Mouse (Mus musculus): ENCODE measurements around the gene Susd1. TPM values are rescaled to one million over a fixed set of nuclear protein-coding genes. Genes with fewer than 3 reads are reported as not detected.

The Susd1 gene
- polyA plus RNA-seq, 1 experiment: 8.8 TPM

DNA sequence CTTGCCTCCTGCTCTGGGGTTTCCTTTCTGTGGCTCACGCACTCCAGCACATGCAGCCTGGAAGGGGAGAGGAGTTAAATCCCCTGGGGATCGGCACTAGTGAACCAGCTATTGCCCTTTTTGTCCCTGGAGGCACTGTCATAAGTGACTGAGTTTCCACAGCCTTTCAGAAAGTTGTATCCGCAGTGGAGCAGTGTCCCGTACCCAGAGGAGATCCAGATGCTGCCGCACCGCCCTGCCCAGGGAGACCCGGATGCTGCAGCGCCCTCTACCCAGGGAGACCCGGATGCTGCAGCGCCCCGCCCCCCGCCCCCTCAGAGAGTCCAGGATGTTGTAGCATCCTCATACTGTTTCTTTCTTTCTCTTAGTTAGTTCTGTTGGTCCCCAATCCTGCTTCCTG lies 56.3 kb downstream of the Susd1 start:
- no peak overlapping the region; the same call in 1 of the 2 replicates for H3K4me3 ChIP-seq (ENCODE audit: insufficient read depth, low read depth, low read length)
- 0 out of 2 replicates have a peak, but pooled peaks cover 3% of the 10 kb centered on the region for H3K4me1 ChIP-seq (ENCODE audit: control insufficient read depth, insufficient read depth, low read length)
- no peaks in the 10 kb centered on the region for H3K27me3 ChIP-seq (replicated peaks; ENCODE audit: control insufficient read depth, insufficient read depth, low read length)
- 31% methylated on average over 12 of the region's 12 CpGs for WGBS
- H3K27ac ChIP-seq (ENCODE audit: insufficient read depth, low read depth, low read length): peak overlapping the region; percentile 1; the same call in 1 of the 2 replicates
- peak; percentile 24 for DNase-seq
- H3K36me3 ChIP-seq (ENCODE audit: control insufficient read depth, insufficient read depth, low read length): no peaks in the 10 kb centered on the region
- TF ChIP-seq CTCF (conservative IDR thresholded peaks at IDR 0.05; ENCODE audit: insufficient read depth, insufficient read length, low read depth, low read length) (no peak), POLR2A (IDR thresholded peaks at IDR 0.05; ENCODE audit: low read depth, low read length) (no peak)

DNA sequence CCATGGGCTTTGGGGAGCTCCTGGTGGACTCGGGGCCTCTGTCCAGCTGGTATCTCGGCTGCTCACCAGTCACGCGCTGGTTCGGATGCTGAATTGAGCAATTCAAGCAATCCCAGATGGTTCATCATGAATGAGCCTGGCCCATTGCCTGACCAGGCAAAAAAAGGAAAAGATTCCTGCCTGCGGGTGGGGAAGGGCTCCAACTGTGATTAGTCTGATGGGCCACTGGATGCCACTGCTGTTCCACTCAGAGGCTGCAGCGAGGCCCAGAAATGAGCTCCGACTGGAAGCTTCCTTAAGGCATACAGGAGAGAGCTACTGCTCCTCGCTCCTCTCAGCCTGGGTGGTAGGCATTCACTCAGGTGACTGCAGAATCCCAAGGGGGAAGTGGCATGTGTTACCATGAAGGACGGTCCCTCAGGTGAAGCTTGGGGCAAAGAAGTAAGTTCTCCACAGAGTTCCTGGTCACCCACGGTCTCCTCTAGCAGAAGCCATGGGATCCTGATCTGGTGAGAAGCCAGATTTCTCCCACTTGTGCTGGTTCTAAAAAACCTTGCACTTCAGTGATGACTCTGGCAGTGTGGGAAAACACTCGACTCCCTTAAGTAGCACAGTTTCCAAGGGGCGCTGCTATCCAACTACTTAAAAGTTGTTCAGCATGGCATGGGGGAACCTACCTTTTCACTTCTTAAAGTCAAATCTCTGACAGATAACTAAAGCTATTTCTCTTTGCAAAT lies 57.3 kb downstream of the Susd1 start:
- WGBS: 54% methylated on average over 13 of the region's 13 CpGs
- TF ChIP-seq CTCF (conservative IDR thresholded peaks at IDR 0.05; ENCODE audit: insufficient read depth, insufficient read length, low read depth, low read length) (peak; percentile 79), POLR2A (IDR thresholded peaks at IDR 0.05; ENCODE audit: low read depth, low read length) (no peak)
- no peak overlapping the region for H3K27ac ChIP-seq (ENCODE audit: insufficient read depth, low read depth, low read length)
- H3K36me3 ChIP-seq (ENCODE audit: control insufficient read depth, insufficient read depth, low read length): no peaks in the 10 kb centered on the region
- H3K4me3 ChIP-seq (ENCODE audit: insufficient read depth, low read depth, low read length): no peak overlapping the region
- H3K4me1 ChIP-seq (ENCODE audit: control insufficient read depth, insufficient read depth, low read length): 0 out of 2 replicates have a peak, but pooled peaks cover 3% of the 10 kb centered on the region
- H3K27me3 ChIP-seq (replicated peaks; ENCODE audit: control insufficient read depth, insufficient read depth, low read length): no peaks in the 10 kb centered on the region
- peak; percentile 76 for DNase-seq

DNA sequence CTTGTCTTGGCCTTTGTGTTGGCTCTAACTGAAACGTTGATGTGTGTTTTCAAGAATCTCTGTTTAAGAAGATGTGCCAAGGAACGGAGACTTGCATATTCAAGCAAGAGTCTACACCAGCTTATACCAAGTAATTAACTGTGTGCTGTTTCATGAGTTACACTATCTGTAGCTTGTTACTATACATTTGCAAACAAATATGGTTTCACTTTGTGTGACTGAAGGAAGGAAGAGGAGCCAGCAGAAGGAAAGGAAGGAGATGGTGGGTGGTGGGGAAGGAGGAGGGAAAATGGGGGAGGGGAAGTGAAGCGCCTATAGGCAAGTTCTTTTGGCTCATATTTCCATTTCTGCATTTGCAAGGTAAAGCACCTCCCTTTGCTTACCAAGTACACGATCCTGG lies 58.0 kb downstream of the Susd1 start:
- H3K27ac ChIP-seq (ENCODE audit: insufficient read depth, low read depth, low read length): no peak overlapping the region
- H3K4me1 ChIP-seq (ENCODE audit: control insufficient read depth, insufficient read depth, low read length): no peaks in the 10 kb centered on the region
- 85% methylated on average over 4 of the region's 4 CpGs for WGBS
- no peaks in the 10 kb centered on the region for H3K27me3 ChIP-seq (replicated peaks; ENCODE audit: control insufficient read depth, insufficient read depth, low read length)
- no peak overlapping the region for H3K4me3 ChIP-seq (ENCODE audit: insufficient read depth, low read depth, low read length)
- TF ChIP-seq CTCF (conservative IDR thresholded peaks at IDR 0.05; ENCODE audit: insufficient read depth, insufficient read length, low read depth, low read length) (no peak), POLR2A (IDR thresholded peaks at IDR 0.05; ENCODE audit: low read depth, low read length) (no peak)
- no peak for DNase-seq
- H3K36me3 ChIP-seq (ENCODE audit: control insufficient read depth, insufficient read depth, low read length): no peaks in the 10 kb centered on the region

DNA sequence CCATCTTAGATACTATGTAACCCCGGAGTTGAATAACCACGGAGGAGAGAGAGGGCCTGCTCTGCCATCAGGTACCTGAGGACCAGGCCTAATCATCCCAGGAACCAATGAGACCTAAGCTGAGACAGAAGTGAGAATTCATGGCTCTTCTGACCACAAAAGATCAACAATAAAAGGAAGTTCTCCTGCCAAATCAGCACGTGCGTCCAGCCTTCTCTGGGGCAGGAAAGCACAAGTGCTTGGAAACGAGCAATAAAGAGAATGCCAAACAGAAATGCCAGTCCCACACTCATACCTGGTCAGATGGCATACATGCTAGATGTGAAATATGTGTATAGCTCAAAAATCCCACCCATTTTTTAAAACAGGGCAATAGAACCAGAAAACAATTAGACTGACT lies 58.6 kb downstream of the Susd1 start:
- H3K27me3 ChIP-seq (replicated peaks; ENCODE audit: control insufficient read depth, insufficient read depth, low read length): no peaks in the 10 kb centered on the region
- H3K4me1 ChIP-seq (ENCODE audit: control insufficient read depth, insufficient read depth, low read length): no peaks in the 10 kb centered on the region
- 83% methylated on average over 5 of the region's 5 CpGs for WGBS
- H3K4me3 ChIP-seq (ENCODE audit: insufficient read depth, low read depth, low read length): no peak overlapping the region
- DNase-seq: no peak
- no peak overlapping the region for H3K27ac ChIP-seq (ENCODE audit: insufficient read depth, low read depth, low read length)
- TF ChIP-seq CTCF (conservative IDR thresholded peaks at IDR 0.05; ENCODE audit: insufficient read depth, insufficient read length, low read depth, low read length): no peak
- H3K36me3 ChIP-seq (ENCODE audit: control insufficient read depth, insufficient read depth, low read length): no peaks in the 10 kb centered on the region

DNA sequence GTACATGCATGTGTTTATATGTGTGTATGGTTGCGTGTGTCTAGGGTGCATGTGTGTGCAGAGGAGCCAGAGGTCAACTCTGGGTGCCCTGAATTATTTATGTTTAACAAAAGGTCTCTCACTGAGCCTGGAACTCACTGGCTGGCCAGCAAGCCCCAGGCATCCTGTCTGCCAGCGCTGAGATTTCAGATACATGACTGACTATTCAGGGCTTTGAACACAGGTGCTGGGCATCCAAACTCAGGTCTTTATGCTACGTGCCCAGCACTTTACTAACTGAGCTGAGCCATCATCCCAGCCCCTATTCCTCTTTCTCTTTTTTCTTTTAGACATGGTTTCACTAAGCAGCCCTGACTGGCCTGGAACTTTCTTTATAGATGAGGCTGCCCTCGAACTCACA lies 59.8 kb downstream of the Susd1 start:
- whole genome bisulfite sequencing: 89% methylated on average over 4 of the region's 4 CpGs
- no peaks in the 10 kb centered on the region for H3K36me3 ChIP-seq (ENCODE audit: control insufficient read depth, insufficient read depth, low read length)

DNA sequence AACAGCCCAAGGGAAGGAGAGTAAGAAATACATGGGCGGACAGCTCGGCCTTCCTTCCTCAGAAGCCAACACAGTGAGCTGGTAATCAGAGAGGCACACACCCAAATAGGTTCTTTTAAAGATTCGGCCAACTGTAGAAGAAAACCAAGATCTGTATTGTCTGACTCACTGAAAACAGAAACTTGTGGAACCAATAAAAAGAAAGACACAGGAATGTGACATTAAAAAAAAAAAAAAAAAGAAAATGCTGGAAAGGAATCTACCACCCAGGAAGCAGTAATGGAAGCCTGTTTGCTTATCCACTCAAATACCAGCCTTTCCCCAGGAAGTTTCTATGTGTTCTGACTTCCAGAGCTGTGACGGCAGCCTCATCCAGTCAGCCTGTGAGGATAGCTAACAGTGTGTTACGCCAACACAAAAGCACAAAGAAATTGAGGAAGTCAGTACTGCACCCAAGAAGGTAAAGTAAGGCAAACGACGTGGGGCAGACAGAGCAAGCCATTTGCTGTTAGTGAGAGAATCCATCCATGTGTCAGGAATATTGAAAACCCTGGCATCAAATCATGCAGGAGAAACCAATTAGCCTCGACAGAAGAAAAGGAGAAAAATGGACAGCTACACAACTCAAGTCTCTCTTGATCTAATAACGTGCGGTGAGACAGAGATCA lies 64.0 kb downstream of the Susd1 start:
- Histone ChIP-seq H3K27me3 (replicated peaks; ENCODE audit: control insufficient read depth, insufficient read depth, low read length) (no peaks in the 10 kb centered on the region), H3K36me3 (ENCODE audit: control insufficient read depth, insufficient read depth, low read length) (no peaks in the 10 kb centered on the region), H3K4me1 (ENCODE audit: control insufficient read depth, insufficient read depth, low read length) (no peaks in the 10 kb centered on the region), H3K27ac (ENCODE audit: insufficient read depth, low read depth, low read length) (peak overlapping the region; percentile 59), H3K4me3 (ENCODE audit: insufficient read depth, low read depth, low read length) (no peak overlapping the region)
- DNase-seq: no peak
- WGBS: 64% methylated on average over 10 of the region's 10 CpGs
- TF ChIP-seq POLR2A (IDR thresholded peaks at IDR 0.05; ENCODE audit: low read depth, low read length): no peak
- no peak for TF ChIP-seq CTCF (conservative IDR thresholded peaks at IDR 0.05; ENCODE audit: insufficient read depth, insufficient read length, low read depth, low read length)

More for the DNA sequence above, 59.8 kb downstream of the Susd1 start:
- DNase-seq: no peak
- Histone ChIP-seq H3K27ac (ENCODE audit: insufficient read depth, low read depth, low read length) (no peak overlapping the region), H3K27me3 (replicated peaks; ENCODE audit: control insufficient read depth, insufficient read depth, low read length) (no peaks in the 10 kb centered on the region), H3K4me1 (ENCODE audit: control insufficient read depth, insufficient read depth, low read length) (no peaks in the 10 kb centered on the region), H3K4me3 (ENCODE audit: insufficient read depth, low read depth, low read length) (no peak overlapping the region)
- TF ChIP-seq CTCF (conservative IDR thresholded peaks at IDR 0.05; ENCODE audit: insufficient read depth, insufficient read length, low read depth, low read length): no peak
- no peak for TF ChIP-seq POLR2A (IDR thresholded peaks at IDR 0.05; ENCODE audit: low read depth, low read length)

DNA sequence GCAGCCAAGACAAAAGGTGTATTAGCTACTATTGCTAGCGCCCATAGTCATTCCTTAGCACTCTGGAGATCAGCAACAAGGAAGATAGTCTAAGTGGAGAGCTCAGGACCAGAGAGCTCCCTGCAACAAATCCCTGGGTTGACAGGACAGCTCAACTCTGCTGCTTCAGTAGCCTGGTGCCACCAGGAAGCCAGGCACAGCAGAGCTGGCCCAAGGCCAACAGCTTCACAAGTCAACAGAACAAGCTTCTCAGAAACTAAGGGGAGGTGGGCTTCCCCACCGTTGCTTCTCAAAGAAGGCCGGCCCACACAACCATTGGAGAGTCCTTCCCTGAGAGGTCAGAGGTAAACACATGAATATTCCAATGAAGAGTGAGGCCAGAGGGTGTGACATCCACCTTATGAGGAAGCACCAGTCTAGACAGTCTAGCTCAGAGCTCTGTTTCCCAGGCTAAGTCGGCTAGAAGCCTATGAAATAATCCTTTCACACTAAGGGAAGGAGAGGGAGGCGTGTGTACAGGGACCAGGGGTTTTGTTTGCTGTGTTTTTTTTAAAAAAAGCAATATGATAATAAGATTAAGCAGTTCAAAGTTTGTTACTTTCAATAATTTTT lies 65.8 kb downstream of the Susd1 start:
- Histone ChIP-seq H3K36me3 (ENCODE audit: control insufficient read depth, insufficient read depth, low read length) (no peaks in the 10 kb centered on the region), H3K4me1 (ENCODE audit: control insufficient read depth, insufficient read depth, low read length) (no peaks in the 10 kb centered on the region), H3K27ac (ENCODE audit: insufficient read depth, low read depth, low read length) (no peak overlapping the region), H3K27me3 (replicated peaks; ENCODE audit: control insufficient read depth, insufficient read depth, low read length) (no peaks in the 10 kb centered on the region), H3K4me3 (ENCODE audit: insufficient read depth, low read depth, low read length) (no peak overlapping the region)
- no peak for DNase-seq
- TF ChIP-seq POLR2A (IDR thresholded peaks at IDR 0.05; ENCODE audit: low read depth, low read length): no peak
- no peak for TF ChIP-seq CTCF (conservative IDR thresholded peaks at IDR 0.05; ENCODE audit: insufficient read depth, insufficient read length, low read depth, low read length)
- WGBS: 59% methylated on average over 5 of the region's 5 CpGs
